Mouse (Mus musculus): Measurements from ENCODE around the gene Rnase1. TPM values are rescaled to one million over a fixed set of nuclear protein-coding genes. Genes with fewer than 3 reads are reported as not detected.
A peak's percentile ranks its signal among the peaks of the same experiment; 100 is the strongest.
"Not testable (repeated sequence)": the region's sequence is repeated elsewhere in the genome, so short reads cannot be mapped to it uniquely, and the experiment has no call there.

Rnase1 gene
- total RNA-seq (2021) = 1 to 10 TPM in 1 of 2 experiments, under 1 TPM in 1; 0.91 to 1.2 TPM
- long read RNA-seq, partial matches to known transcripts = 0 of 2 reads
- long read RNA-seq, other reads (novel, unspliced or antisense) = 0 of 2 reads

DNA sequence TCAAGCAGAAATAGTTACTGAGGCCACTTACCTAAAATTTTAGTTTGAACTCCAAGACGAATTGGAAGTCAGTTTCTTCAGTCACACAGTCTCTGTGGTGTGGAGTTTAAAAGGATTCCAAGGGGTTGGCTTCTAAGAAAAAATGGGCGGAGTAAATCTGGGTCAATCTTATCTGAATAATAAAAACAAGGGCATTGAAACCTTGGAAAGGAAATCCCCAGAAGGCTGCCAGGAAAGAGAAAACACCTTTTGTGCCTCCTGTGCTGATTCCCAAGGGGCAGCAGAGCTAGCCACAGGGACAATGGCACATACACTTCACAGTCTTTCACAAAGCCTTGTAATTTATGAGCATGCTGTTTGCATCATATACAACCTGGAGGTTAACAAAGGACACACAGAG lies at the start of gene Rnase1:
Gene Rnase1, minus strand, starts transcription at position 101 of the 400 bp plus-strand sequence.
- DNase-seq (ENCODE audit: low spot score in 2 of 2) = no peak

- no peak for DNase-seq (ENCODE audit: low spot score in 2 of 2)
Measured at GRCm38 (mm10) chr14:51195681-51196080, 49.1 kb upstream of the Rnase1 start.

GRCm38 (mm10) chr14:51181051-51181450 lies 34.5 kb upstream of the Rnase1 start:
- not testable (repeated sequence) for DNase-seq (ENCODE audit: low spot score in 2 of 2)

DNA sequence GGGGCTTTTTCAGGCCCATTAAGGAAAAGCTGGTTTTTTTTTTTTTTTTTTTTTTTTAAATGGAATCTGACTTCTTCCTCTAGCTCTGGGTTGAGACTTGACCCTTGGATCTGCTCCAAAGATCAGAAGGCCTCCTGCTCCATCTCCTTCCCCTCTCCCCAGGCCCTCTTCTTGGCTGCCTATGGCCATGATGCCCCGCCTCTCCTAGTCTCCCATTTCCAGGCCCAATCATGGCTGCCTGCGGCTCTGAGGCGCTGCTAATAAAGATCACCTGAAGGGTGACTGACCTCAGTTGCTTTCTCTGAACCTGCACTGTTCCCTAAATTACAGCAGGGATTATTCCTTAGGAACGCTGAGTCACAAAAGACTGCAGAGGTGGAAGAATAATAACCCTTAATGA lies 27.3 kb upstream of the Rnase1 start:
- no peak for DNase-seq (ENCODE audit: low spot score in 2 of 2)

GRCm38 (mm10) chr14:51172947-51173346 lies 26.4 kb upstream of the Rnase1 start:
- DNase-seq (ENCODE audit: low spot score in 2 of 2) = peak; percentile 19 to 30

- peak; percentile 31 to 47 for DNase-seq (ENCODE audit: low spot score in 2 of 2)
Measured at GRCm38 (mm10) chr14:51172095-51172865, 25.7 kb upstream of the Rnase1 start.

GRCm38 (mm10) chr14:51166068-51166467 lies 19.5 kb upstream of the Rnase1 start:
- DNase-seq (ENCODE audit: low spot score in 2 of 2) = no peak

DNA sequence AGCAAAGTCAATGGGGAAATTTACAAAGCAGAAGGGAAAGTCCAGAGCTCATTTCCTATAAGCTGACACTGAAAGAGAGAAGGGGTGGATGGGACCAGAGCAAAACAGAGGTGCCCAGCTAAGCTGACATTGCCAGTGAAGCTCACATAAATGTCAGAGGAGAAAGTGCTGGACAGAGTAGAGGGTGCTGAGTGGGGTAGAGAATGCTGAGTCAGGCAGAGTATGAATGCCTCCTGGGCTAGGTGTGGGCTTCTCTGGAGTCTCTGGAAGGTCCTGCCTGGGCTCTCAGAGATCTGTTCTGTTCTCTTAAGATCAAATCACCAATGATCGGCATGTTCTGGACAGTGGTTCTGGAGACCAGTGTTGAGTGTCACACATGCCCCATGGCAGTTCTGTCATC lies 18.9 kb upstream of the Rnase1 start:
- no peak for DNase-seq (ENCODE audit: low spot score in 2 of 2)

DNA sequence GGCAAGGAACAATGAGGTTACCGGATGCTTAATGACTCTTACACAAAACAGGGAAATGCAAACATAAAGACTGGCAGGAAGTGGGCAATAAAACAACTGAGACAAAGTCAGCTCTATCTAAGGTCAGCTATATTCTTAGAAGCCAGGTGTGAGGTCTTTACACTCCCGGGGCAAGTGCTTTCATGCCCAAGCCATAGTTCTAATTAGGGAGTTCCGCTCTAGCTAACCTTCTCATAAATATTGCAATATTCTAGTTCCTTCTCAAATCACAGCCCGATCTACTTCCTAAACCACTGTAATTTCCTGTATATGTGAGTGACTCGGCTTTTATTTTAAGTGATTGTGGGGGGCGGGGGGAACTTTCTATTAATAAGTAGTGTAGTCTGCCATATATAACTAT lies 16.7 kb upstream of the Rnase1 start:
- not testable (repeated sequence) for DNase-seq (ENCODE audit: low spot score in 2 of 2)

DNA sequence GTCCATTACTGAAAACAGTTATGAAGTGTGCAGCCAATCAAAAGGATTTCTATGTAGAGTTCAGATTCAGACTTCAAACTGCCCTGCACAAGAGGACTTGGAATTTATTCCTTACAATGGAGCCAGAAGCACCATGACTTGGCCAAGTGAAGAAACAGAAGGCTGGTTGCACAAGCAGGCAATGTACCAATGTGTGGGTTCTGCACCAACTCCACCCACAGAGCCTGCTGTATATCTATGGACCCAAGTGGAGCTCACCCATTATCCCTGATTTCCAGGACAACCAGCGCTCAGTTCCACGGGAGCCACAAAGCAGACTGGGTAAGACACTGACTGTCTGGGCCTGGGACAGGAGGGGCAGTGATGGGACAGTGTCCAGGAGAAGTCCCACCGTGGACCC lies 15.4 kb upstream of the Rnase1 start, which contains the start of gene Rnase2b:
Gene Rnase2b, plus strand, starts transcription at position 285 of the 400 bp plus-strand sequence.
- DNase-seq (ENCODE audit: low spot score in 2 of 2) = not testable (repeated sequence)

DNA sequence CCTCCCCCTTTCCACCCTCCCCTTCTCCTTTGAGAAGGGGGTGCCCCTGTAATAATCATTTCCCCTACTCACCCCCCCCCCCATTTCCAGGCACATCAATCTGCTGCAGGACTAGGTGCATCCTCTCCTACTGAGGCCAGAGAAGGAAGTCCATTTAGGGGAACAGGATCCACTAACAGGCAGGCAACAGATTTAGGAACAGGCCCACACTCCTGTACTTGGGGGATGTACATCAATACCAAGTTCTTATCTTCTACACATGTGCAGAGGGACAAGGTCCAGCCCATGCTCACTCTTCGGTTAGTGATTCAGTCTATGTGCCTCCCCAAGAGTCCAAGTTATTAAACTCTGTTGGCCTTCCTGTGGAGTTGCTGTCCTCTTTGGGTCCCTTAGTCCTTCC lies 10.5 kb upstream of the Rnase1 start:
- no peak for DNase-seq (ENCODE audit: low spot score in 2 of 2)

- no peak for DNase-seq (ENCODE audit: low spot score in 2 of 2)
Measured at GRCm38 (mm10) chr14:51156736-51157068, 10.1 kb upstream of the Rnase1 start.

DNA sequence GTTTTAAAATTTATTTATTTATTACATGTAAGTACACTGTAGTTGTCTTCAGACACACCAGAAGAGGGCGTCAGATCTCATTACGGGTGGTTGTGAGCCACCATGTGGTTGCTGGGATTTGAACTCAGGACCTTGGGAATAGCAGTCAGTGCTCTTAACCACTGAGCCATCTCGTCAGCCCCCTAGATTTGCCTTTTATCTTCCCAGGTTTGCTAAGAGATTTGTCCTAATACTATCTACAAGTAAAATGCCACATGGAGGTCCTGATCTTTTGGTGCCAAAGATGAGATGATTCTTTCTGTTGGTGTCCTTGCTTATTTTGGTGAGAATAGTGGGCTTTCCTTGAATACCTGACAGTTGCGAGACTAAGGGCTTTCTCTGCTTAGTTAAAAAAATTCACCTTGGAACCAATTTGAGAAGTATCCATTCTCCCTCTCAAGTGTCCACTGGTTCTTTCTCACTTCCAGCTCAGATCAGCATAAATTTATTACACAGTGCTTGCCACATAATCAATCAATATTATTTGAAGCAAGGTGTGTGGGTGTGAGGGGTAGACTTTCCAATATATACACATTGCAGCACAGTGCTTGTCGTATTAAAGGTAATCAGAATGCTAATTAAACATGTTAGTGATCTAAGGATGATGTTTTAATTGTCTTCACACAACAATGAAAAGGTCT lies 9.6 kb upstream of the Rnase1 start:
- no peak for DNase-seq (ENCODE audit: low spot score in 2 of 2)

GRCm38 (mm10) chr14:51152249-51152870 lies 5.8 kb upstream of the Rnase1 start:
- no peak for DNase-seq (ENCODE audit: low spot score in 2 of 2)

- DNase-seq (ENCODE audit: low spot score in 2 of 2) = no peak
Measured at GRCm38 (mm10) chr14:51150206-51150831, 3.7 kb upstream of the Rnase1 start.

GRCm38 (mm10) chr14:51149164-51149563 lies 2.6 kb upstream of the Rnase1 start:
- no peak for DNase-seq (ENCODE audit: low spot score in 2 of 2)

- DNase-seq (ENCODE audit: low spot score in 2 of 2) = no peak
Measured at GRCm38 (mm10) chr14:51148006-51148405, 1.4 kb upstream of the Rnase1 start.

GRCm38 (mm10) chr14:51145521-51145920 lies 1.1 kb downstream of the Rnase1 start:
- DNase-seq (ENCODE audit: low spot score in 2 of 2) = peak in 1 of 2 experiments; percentile 22

GRCm38 (mm10) chr14:51144451-51144850 lies 2.1 kb downstream of the Rnase1 start:
- no peak for DNase-seq (ENCODE audit: low spot score in 2 of 2)

- DNase-seq (ENCODE audit: low spot score in 2 of 2) = no peak
Measured at GRCm38 (mm10) chr14:51143937-51144336, 2.6 kb downstream of the Rnase1 start.

DNA sequence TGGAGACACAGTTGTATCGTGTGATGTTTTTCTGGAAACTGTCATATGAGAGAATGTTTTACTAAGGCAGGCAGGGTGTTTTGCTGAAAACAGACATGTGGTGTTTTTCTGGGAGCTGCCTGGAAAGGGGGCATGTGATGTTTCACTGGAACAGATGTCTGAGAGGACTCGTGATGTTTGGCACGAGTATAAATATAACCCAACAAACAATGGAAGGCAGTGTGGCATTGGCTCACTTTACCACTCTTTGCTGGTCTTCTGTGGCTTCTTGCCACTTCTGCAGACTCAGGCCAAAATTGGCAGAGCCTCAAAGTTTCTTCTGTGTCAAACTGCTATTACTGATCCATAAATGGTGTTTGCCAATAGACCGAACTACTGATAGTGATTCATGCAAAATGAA lies 3.3 kb downstream of the Rnase1 start:
- peak; percentile 32 to 36 for DNase-seq (ENCODE audit: low spot score in 2 of 2)

GRCm38 (mm10) chr14:51142568-51142967 lies 4.0 kb downstream of the Rnase1 start:
- DNase-seq (ENCODE audit: low spot score in 2 of 2) = no peak
